Mouse (Mus musculus) embryo, embryonic 10.5 days (tissue): ENCODE data around the gene Fxyd5.

Source experiments
- DNase-seq: peaks from one replicate; pipeline ENCODE4 v3.0.0-alpha.2; 2015; ENCODE audit warnings: low spot score

The Fxyd5 gene

DNA sequence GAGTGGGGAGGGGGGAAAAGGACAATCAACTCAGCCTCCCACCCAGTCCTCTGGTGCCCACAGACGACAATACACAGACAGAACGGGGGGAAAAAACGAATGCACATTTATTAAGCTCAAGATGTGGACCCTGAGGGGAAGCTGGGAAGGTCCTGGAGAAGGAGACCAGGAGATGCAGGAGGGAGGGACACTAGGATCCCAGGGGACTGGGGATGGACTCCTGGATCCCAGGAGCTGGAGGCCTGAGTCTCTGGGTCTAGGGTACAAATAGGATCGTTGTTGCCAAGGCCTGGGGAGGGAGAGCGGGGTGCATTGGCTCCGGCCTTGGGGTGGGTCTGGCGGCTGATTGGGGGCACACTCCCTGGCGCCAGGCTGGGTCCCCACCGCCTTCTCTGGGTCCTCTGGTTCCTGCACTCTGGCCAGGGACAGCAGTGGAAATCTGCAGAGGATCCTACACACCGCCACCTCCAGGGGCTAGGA, at the start of gene Fxyd5:
Gene Fxyd5 (minus strand): TSS at position 51 of the 480 bp plus-strand sequence.
- DNase-seq = no peak

DNA sequence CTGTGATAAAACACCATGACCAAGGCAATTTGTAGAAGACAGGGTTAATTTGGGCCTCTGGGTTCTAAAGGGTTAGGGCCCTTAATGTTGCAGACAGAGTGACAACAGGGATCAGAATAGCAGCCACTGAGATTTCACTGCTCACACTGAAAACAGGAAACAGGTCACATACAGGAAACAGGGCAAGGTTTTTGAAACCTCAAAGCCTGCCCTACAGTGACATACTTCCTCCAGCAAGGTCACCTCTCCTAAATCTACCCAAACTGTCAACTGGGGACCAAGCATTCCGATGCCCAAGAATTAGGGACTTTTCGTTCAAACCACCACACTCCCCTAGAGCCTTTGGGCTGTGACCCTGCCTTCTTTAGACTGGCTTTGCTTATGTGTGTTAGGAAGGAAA, 47.4 kb upstream of the Fxyd5 start:
- DNase-seq = no peak

DNA sequence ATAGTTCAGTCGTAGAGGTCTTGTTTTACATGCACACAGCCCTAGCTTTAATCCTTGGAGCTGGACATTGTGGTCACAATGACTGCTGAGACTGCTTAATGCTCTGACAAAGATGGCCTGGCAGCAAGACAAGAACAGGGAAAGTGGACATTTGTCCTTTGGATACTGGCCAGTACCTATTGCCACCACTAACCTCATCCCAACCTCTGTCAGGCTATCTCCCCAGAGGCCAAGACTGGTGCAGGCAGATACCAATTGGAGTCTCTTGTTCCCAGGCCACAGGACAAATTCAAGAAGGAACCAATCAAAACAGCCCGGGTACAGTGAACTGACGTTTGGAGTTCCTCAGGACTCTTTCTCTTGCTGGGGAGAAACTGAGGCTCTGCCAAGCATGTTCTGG, 45.9 kb upstream of the Fxyd5 start:
- DNase-seq = no peak

DNA sequence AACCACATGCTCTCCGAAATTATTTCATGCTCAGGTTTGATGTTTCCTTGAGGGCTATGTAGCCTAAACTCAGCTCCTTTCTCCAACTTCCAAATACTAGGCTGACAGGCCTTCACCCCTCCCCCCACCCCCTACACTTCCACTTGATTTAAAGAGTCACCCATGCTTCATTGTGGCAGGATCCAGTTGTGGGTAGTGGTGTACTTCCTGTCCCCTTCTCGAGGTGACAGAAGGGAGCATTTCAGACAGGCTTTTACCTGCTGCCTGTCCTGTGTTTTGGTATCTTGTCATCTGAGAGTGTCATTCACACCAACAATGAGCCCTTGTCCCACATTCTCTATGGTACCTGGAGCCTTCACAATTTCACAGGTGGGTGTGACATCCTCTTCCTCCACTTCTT, 45.0 kb upstream of the Fxyd5 start:
- no peak for DNase-seq

DNA sequence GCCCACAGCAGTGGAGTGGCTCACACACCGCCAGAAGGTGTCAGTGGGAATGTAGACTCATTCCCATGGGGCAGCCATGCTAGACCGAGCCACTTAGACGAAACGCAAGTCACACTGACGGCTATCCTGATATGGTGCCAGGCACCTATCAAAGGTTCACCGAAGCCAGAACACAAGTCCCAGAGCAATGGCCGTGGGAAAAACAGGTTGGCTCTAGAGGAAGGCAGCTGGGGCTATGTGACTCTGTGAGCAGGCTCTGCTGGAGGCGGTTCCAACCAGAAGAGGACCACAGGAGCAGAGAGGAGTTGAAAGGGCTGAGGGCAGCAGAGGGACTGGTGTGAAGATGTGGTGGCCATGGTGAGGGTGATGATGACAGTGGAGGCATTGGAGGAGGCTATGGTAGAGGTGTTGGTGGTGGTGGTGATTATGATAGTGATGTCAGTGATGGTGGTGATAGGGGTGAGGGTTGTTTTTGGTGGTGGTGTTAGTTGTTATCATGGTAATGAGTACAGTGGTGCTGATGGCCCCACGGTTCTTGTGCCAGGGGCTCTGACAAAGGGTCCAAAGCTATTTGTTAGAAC, 44.0 kb upstream of the Fxyd5 start:
- DNase-seq = no peak

DNA sequence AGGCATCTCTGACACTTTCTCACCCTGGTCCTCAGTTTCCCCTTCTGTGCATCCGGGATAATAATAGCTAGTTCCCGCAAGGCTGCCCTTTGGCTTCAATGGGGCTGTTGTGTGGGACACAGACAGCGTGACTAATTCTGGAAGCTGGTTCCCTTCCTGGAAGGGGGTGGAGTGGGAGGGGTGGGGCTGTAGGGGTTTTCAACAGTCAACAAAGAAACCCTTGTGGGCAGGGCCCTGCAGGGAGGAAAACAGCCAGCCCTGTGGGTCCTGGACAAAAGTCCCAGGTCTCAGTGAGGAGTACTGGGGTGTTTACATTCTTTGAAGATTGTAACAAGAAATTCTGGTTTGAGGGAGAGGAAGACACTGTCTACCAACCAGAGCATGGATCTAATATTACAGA, 42.9 kb upstream of the Fxyd5 start:
- peak; percentile 34 for DNase-seq

DNA sequence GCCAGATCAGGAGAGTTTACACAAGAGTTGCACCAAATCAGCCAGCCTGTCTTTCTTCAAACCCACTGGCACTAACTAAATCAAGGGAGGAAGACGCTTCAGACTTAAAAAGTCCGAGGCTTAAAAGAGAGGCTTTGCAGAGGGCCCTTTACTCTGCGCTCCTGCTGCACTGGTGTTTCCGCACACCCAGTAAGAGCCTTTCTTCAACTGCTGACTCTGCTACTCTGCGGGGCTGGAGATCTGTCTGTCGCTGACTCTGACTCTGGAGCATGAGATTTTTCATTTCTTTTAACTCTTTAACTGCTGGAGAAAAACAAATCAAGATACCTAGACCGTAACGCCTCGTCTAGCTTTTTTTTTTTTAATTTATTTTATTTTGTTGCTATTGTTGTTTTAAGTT, 41.9 kb upstream of the Fxyd5 start:
- DNase-seq = no peak

DNA sequence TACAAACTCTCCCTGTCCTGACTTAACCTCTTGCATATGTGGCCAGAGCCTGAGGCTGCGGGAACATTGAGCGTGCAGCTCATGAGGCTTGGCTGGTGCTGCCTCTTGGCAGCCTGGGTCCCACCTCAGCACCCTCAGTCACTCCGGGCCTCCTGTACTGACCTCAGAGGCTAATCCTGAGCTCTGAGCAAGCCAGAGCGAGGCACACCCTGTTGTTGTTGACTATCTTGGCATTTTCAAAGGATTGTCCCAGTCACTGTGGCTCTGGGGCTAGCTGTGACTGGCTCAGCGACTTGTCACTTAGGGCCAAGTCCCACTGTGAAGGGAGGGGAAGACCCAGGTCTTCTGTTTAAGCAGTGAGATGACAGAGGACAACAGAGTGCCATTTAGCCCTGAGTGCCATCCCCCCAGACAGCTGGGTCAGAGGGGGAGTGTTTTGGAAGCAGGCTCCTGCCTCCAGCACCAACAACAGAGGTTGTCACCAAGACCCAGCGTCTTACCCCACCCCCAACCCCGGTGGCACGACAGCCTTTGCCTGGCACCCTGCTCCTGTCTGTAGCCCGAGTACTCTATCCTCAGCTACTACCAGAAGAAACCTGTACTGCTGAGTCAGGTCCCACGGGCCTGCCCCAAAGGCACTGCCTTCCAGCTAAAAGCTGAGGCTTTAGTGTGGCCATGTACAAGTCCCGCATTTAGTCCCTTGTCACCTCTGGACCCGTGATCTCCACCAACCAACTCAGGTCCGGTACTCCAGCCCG, 40.7 kb upstream of the Fxyd5 start:
- DNase-seq = peak; percentile 36

DNA sequence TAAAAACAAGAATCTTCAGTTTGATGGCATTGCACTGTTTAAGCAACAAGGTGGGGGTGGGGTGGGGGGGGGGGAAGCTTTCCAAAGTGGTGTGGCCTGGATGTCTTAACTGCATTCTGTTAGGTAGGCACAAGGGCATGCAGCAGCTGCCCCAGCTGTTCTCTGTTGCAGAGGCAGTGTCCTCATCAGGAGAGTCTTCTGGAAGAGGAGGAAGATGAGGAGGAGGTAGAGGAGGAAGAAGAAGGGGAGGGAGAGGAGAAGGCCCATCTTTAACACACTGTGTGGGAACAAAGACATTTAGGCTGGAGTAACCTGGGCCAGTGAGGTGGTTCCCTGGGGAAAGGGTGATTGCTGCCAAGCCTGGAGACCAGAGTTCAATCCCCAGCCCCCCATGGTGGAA, 39.8 kb upstream of the Fxyd5 start:
- DNase-seq = no peak

DNA sequence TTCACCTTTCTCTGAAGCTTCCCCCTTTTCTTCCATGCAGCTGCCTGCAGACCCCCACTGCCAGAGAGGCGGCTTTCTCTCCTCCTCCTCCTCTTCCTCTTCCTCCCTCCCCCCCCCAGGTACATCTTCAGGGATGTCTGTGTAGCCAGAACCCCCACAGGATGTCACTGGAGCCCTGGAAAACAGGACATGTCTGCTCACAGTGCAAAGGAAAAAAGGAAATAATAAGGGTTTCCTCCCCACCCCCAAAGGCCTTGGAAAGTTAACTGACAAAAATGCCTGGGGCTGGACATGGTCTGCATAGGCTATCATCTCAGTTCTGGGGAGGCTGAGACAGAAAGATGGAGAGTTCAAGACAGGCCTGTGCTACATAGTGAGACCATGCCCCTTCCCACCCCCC, 38.8 kb upstream of the Fxyd5 start:
- no peak for DNase-seq

DNA sequence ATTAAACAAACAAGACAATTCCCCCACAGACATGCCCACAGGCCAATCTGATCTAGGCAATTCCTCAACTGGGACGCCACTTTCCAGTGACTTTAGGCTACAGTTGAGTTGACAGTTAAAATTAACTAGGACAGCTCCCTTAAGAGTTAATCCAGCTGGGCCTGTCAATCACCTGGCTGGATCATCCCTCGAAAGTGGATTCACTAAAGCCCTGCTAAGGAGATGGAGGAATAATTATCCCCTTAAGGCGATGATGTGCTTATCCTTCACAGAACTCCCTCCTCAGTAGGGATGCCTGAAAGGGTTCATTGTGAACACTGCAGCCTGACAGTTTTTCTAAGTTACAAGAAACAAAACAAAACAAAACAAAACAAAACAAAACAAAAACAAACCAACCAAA, 38.3 kb upstream of the Fxyd5 start:
- no peak for DNase-seq

DNA sequence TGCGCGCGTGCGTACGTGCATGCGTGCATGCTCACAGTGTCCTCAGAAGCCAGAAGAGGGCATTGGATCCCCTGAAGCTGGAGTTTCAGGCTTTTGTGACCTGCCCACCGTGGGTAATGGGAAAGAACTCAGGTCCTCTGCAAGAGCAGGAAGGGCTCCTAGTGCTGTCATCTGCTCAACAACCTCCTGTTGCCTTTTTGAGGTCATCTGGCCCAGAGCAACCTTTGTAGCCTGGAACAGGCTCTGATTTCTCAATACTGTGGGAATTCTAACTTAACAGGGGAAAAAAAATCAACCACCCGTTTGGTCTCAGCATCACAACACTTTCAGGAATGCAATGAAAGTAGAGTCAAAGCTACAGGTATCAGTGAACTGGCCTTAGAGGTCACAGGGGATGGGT, 37.4 kb upstream of the Fxyd5 start:
- DNase-seq = no peak

DNA sequence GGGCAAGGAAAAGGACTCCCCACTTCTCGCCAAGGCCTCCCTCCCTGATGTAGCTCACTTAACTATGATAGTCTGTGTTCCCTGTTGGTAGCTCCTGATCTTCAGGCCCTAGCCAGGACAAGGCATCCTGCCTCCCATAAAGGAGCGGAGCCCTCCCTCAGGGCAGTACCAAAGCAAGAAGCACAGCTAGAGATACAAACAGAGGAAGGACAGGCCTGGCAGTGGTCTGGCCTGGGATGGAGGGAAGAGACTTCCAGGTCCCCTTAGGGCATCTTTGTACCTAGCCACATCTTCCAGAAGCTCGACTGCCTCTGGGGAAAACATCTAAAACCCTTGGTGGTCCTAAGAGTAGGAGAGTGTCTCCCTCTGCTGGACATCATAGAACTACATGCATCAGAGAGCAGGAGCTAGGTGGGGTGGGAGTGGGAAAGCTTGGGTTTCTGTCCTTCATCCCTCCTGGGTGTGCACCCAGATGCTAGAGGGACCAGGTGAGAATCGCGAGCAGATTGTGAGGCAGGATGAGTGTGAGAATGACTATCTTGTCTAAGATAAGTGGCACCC, 35.7 kb upstream of the Fxyd5 start:
- peak; percentile 80 for DNase-seq

DNA sequence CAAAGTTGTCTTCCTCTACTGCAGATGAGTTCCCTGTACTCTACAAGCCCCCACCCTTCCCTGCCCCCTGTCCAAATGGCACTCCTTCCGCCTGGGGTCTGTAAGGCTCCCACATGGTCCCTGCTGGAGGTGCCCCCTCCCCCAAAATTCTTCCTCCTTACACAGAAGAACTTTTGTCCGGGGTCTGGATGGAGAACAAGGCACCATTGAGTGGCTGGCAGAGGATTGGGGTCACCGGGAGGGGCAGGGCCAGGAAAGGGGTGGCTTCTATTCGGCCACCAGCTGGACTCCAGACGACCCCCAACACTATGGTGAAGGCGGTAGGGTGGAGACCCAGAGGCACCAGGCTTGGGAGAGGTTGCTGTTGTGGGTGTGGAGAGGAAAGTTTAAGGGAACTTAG, 35.2 kb upstream of the Fxyd5 start:
- DNase-seq = no peak

DNA sequence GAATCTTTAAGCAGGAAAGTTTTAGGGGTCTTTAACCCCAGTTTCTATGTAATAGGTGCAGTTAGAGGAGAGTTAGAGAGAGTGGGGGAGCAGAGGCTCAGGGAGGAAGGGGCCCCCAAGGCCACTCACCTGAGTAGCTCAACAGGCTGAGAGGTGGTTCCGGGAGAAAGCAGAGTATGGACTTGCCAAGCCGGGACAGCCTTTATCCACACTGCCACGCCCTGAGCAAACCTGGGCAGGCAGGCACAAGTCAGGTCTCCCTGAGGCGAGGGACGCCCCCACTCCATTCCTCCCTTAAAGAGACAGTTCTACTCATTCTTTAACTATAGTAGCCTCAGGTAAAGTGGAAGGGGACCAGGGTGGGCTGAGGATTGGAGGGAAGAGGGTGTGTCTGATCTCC, 34.2 kb upstream of the Fxyd5 start, which contains the start of gene Fxyd3:
Gene Fxyd3 (minus strand): TSS at position 213 of the 400 bp plus-strand sequence.
- DNase-seq = no peak

DNA sequence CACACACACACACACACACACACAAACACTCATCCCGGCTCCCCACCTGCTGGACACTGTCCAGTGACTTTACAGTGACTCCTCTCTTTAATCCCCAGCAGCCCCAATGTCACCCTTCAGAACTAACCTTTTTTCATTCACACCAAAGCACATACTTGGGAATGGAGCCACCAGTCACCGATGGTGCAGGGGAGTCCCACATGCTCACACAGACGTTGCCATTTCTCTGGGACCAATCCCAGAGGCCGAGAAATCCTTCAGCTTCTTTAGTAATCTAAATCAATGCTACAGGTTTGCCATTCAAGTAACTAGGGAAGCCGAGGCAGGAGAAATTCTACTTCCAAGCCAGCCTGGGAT, 32.4 kb upstream of the Fxyd5 start:
- DNase-seq = no peak

DNA sequence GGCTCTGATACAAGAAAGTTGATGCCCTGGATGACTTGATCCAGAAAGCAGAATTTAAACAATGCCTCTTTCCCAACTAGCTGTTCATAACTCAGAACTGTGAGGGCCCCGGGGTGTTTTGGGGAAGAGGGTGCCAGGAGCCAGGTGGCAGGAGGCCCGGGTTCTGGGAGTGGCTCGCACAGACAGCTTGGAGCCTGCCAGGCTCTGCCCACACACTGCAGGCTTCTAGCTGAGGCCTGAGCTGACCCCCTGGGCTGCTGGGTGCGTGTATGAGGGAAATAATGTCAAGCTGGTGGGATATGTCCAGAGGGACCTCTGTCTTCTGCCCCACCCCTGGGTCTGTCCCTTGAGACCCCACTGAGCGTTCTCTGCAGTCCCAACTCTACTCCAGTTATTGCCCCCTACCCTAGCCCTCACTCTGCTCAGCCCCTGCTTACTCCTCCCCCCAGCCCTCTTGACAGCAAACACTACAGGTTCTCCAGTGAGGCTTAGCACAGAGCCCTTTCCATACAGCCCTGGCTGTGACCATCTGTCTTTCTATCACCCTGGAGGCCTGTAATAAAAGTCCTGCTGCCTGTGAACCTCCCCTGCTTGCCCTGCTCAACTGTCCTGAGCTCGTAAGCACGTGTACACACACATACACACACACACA, 31.9 kb upstream of the Fxyd5 start:
- no peak for DNase-seq

DNA sequence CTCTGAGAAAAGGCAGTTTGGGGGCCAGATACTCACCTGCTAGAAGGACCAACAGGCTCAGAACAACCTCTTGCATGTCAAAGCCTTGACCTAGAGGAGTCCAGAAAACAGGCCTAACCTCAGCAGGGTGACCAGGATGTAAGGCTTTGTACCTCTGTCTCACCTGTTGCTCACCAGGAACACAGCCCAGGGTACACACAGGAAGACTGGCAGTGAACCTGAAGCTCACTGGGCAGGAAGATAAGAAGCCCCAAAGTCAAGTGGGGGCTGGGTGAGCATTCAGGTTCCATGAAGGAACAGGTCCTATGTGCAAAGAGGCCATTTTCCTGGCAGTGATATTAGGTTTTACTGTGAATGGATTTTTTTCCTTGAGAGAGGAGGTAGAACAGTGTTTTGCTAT, 31.3 kb upstream of the Fxyd5 start:
- no peak for DNase-seq

DNA sequence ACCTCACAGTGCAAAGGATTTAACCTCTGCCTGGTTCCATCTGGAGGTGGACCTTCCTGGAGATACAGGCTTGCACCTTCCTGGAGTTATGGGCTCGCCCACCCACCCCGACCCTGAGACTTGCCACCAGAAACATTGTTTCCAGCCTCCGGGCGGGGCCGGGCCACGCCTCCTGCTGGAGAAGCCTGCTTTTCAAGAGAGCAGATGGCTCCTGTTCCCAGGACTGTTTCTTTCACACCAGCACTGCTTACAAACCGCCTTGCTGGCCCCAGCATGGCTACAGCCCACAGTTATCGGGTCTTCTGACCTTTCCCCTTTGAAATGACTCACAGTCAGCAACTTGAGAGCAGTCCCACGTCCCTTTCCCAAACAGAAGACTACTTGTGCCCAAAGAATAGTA, 30.0 kb upstream of the Fxyd5 start:
- DNase-seq = no peak

DNA sequence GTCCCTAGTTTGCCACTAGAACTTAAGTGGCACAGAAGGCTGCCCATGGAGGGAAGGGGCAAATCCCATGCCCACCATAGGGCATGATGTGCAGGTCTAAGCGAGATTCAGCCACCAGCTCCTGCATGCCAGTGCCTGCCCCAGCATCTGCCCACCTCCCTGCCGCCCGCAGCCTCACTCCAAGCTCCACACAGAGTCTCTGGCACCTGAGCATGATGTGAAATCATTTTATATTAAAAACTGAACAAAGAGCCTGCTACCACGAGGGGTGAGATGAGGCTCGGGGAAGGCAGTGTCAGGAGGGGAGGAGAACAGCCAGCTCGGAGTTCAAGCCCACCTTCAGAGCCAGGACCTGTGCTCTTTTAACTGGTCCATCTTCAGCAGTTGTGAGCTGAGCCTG, 28.0 kb upstream of the Fxyd5 start:
- no peak for DNase-seq

DNA sequence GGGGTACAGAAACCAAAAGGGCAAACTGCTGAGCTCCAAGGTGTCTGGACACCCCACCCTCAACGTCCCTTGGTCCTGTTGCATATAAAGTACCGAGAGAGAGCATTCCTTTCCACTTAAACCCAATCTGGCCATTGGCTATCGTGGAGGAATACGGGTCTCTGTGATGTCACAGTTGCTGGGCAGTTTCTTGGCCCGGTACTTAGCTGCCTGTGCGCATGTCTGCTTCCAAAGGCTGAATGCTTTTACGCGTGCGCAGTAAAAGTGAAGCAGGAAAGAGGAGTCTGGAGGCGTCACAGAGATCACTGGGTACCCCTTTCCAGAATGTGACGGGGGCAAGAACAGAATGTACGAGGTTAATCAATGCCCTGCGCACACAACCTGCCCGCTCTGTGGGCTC, 27.2 kb upstream of the Fxyd5 start:
- DNase-seq = no peak

DNA sequence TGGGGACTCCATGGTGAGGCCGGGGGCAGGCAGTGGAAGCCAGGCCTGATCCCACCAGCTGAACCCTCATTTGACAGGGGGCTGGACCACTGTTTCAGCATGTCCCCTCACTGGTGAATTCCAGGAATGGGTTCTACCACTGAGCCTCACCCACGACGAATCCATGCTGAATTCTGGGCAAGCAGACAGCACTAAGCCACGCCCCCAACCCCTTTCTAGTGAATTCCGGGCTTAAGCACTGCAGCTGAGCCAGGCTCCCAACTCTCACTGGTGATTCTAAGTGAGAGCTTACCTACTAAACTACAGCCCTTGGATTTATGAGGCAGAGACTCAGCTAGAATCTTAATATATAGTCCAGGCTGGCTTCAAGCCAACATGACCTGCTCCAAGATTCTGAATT, 25.6 kb upstream of the Fxyd5 start:
- DNase-seq = no peak

DNA sequence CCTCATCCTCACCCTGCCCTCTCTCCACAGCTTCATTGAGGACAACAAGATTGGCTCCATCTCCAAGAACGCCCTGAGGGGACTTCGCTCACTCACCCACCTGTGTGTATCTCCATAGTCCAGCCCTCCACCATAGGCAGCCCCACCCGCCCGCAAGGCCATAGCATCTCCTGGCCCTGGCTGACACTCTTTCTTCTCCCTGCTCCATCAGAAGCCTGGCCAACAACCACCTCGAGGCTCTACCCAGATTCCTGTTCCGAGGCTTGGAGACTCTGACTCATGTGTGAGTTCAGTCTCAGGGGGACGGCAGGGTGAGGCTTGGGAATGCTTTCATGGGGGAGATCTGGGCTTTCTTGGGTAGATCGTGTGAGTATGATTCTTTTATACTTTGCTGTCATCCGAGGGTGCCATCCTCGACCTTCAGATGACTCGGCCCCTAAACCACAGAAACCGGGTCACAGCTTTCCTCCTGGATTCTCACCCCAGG, 20.8 kb upstream of the Fxyd5 start:
- no peak for DNase-seq
